In the genomic region with DNA sequence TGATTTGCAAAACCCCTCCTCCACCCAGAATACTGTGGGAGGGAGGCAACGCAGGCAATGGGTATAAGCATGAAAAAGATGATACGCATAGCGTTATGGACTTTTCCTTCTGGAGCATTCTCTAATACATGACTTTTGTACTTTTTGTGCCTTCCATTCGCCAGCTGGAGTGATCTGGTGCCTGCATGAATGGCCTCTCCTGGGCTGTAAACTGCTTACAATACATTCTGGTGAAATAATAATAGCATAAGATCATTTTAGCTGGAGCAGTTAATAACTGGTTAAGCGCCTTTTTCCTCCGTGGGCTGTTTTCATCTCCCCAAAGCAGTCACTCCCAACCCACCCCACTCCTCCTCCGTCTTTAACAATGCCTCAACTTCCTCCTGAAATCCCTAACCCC, we compare ENCODE assay signal across 9 mouse cellular contexts. TPM values are rescaled to one million over a fixed set of nuclear protein-coding genes. Genes with fewer than 3 reads are reported as not detected.
A peak's percentile ranks its signal among the peaks of the same experiment; 100 is the strongest.
DNase-seq lines count a peak whose midpoint lies in the region; ATAC-seq and TF ChIP-seq lines count a peak whose summit lies in the region.
"Had no signal": no experiment of that assay in that cellular context is flagged by ENCODE, and none has a peak within 500 bp of the region (broad histone marks: within the 10 kb centered on the region; RNA-seq: fewer than 3 reads in every experiment).

No protein-coding gene starts in this region.

- H3K4me1 ChIP-seq in heart, postnatal 0 days (ENCODE audit: control insufficient read depth, insufficient read depth): no peaks in the 10 kb centered on the region
- H3K4me1 ChIP-seq in heart, adult 2 months (ENCODE audit: control insufficient read depth, insufficient read depth, low read length): no peaks in the 10 kb centered on the region
- peaks cover 2% of the 10 kb centered on the region; the same call in 1 of the 2 replicates for H3K4me1 ChIP-seq in forebrain, embryonic 14.5 days (ENCODE audit: control insufficient read depth, insufficient read depth, low read length)
- no peaks in the 10 kb centered on the region for H3K4me1 ChIP-seq in liver, embryonic 15.5 days (replicated peaks)

- ATAC-seq in heart, postnatal 0 days (ENCODE audit: insufficient read depth, low read depth): no peak
- ATAC-seq in forebrain, embryonic 14.5 days: 0 out of 2 replicates have a peak, but pooled peaks have one; percentile 1
- no peak for ATAC-seq in liver, embryonic 15.5 days (ENCODE audit: insufficient read depth)

- 36% methylated on average over 7 of the region's 7 CpGs for WGBS in heart, postnatal 0 days
- WGBS in heart, adult 2 months: 36% methylated on average over 7 of the region's 7 CpGs
- 20% methylated on average over 7 of the region's 7 CpGs for WGBS in forebrain, embryonic 14.5 days
- 20% methylated on average over 7 of the region's 7 CpGs for WGBS in liver, embryonic 15.5 days (ENCODE audit: insufficient replicate concordance)

- no peak for TF ChIP-seq POLR2A in heart, adult 2 months (IDR thresholded peaks at IDR 0.05; ENCODE audit: insufficient read depth, low read depth, low read length)

- intact Hi-C loops in heart, adult 2 months (cut with DNase I): no loop called here

- no peaks in the 10 kb centered on the region for H3K79me2 ChIP-seq in heart, adult 2 months (replicated peaks; ENCODE audit: control insufficient read depth, insufficient read depth, low read length)

- peaks cover 50% of the 10 kb centered on the region for H3K27me3 ChIP-seq in heart, postnatal 0 days (ENCODE audit: control insufficient read depth, insufficient read depth, low read length)
- H3K27me3 ChIP-seq in heart, adult 2 months (ENCODE audit: control insufficient read depth, insufficient read depth, low read length): peaks cover 9% of the 10 kb centered on the region
- H3K27me3 ChIP-seq in forebrain, embryonic 14.5 days (replicated peaks; ENCODE audit: control insufficient read depth, insufficient read depth, low read length): no peaks in the 10 kb centered on the region
- H3K27me3 ChIP-seq in liver, embryonic 15.5 days: peaks cover 47% of the 10 kb centered on the region

- DNase-seq in heart, postnatal 0 days (ENCODE audit: low spot score): no peak
- no peak for DNase-seq in heart, adult 2 months
- DNase-seq in brain, adult 2 months (ENCODE audit: low read depth, low spot score): peak; percentile 57
- peak; percentile 19 for DNase-seq in forebrain, embryonic 14.5 days (ENCODE audit: low spot score)
- DNase-seq in ovary, postnatal 14 days (ENCODE audit: low spot score): no peak
- DNase-seq in cerebellum, postnatal 10 days: no peak
- DNase-seq in B cell, adult 2 months: no peak

- H3K4me3 ChIP-seq in heart, postnatal 0 days (ENCODE audit: low read depth, low read length): peak overlapping the region; percentile 55
- no peak overlapping the region for H3K4me3 ChIP-seq in heart, adult 2 months
- peak overlapping the region; percentile 65 for H3K4me3 ChIP-seq in forebrain, embryonic 14.5 days (ENCODE audit: low read depth, low read length)
- no peak overlapping the region for H3K4me3 ChIP-seq in liver, embryonic 15.5 days (replicated peaks)

- H3K9me3 ChIP-seq in heart, postnatal 0 days (replicated peaks; ENCODE audit: control insufficient read depth, low read length): no peaks in the 10 kb centered on the region
- H3K9me3 ChIP-seq in forebrain, embryonic 14.5 days (replicated peaks; ENCODE audit: control insufficient read depth, low read length): no peaks in the 10 kb centered on the region
- no peaks in the 10 kb centered on the region for H3K9me3 ChIP-seq in liver, embryonic 15.5 days (replicated peaks)

- peak overlapping the region; percentile 75 for H3K4me2 ChIP-seq in heart, postnatal 0 days (ENCODE audit: low read depth, low read length)
- peak overlapping the region; percentile 83 for H3K4me2 ChIP-seq in forebrain, embryonic 14.5 days (ENCODE audit: low read length)
- peak overlapping the region; percentile 55 for H3K4me2 ChIP-seq in liver, embryonic 15.5 days

- no peak for TF ChIP-seq CTCF in heart, postnatal 0 days (IDR thresholded peaks at IDR 0.05; ENCODE audit: low read depth)
- no peak for TF ChIP-seq CTCF in heart, adult 2 months (IDR thresholded peaks at IDR 0.05)

- 0 out of 2 replicates have a peak overlapping the region, but pooled peaks have one; percentile 29 for H3K9ac ChIP-seq in heart, postnatal 0 days (replicated peaks; ENCODE audit: low read depth, low read length)
- H3K9ac ChIP-seq in heart, adult 2 months (ENCODE audit: low read depth, low read length): no peak overlapping the region
- H3K9ac ChIP-seq in forebrain, embryonic 14.5 days (ENCODE audit: low read length): peak overlapping the region; percentile 80
- H3K9ac ChIP-seq in liver, embryonic 15.5 days: no peak overlapping the region

- no peak overlapping the region for H3K27ac ChIP-seq in heart, postnatal 0 days (ENCODE audit: low read depth)
- H3K27ac ChIP-seq in heart, adult 2 months: no peak overlapping the region
- H3K27ac ChIP-seq in forebrain, embryonic 14.5 days (ENCODE audit: low read depth, low read length): peak overlapping the region; percentile 74
- H3K27ac ChIP-seq in liver, embryonic 15.5 days (replicated peaks): no peak overlapping the region
- H3K27ac ChIP-seq: macrophage had no signal

- H3K36me3 ChIP-seq in heart, postnatal 0 days (replicated peaks; ENCODE audit: control insufficient read depth, insufficient read depth, low read length): no peaks in the 10 kb centered on the region
- H3K36me3 ChIP-seq in heart, adult 2 months (ENCODE audit: control insufficient read depth, insufficient read depth, low read length): no peaks in the 10 kb centered on the region
- H3K36me3 ChIP-seq in forebrain, embryonic 14.5 days (ENCODE audit: control insufficient read depth, insufficient read depth, low read length): no peaks in the 10 kb centered on the region
- H3K36me3 ChIP-seq in liver, embryonic 15.5 days (replicated peaks): no peaks in the 10 kb centered on the region

- no peak for TF ChIP-seq EP300 in heart, postnatal 0 days (IDR thresholded peaks at IDR 0.05; ENCODE audit: low read depth)
- no peak for TF ChIP-seq EP300 in heart, adult 2 months (IDR thresholded peaks at IDR 0.05; ENCODE audit: insufficient read depth, low read depth, low read length)

RNA-seq across cellular contexts. Expression of a gene that starts 0.5 kb away (rescaled TPM):
- total RNA-seq in heart, postnatal 0 days (2014; rRNA removed; ENCODE audit: low replicate concordance): not detected in 2 replicates
- 0.04 and 0.05 TPM in 2 replicates for polyA plus RNA-seq in heart, postnatal 0 days (2015; fragmentation: Nextera tagmentation; extraction: Ambion mirVana)
- not detected for total RNA-seq in heart, adult 2 months (2021)
- polyA plus RNA-seq in heart, adult 2 months (2012; rRNA removed): not detected in 2 replicates
- 49.0 and 59.1 TPM in 2 replicates for polyA plus RNA-seq in forebrain, embryonic 14.5 days (2014; fragmentation: Nextera tagmentation; extraction: Ambion mirVana)
- polyA plus RNA-seq in liver, embryonic 15.5 days (2015; fragmentation: Nextera tagmentation; extraction: Ambion mirVana): 0.03 TPM in 1 of 2 replicates, not detected in the other
- polyA plus RNA-seq: macrophage had no signal

Comparison
In these comparisons a context has a peak if more than half of its experiments do, and no peak if none do; other contexts are left out.
1. H3K4me3 ChIP-seq: peak in heart, postnatal 0 days (single experiment) and forebrain, embryonic 14.5 days (single experiment); none in heart, adult 2 months (single experiment) and liver, embryonic 15.5 days (single experiment).
2. H3K9ac ChIP-seq: peak in heart, postnatal 0 days (single experiment) and forebrain, embryonic 14.5 days (single experiment); none in heart, adult 2 months (single experiment) and liver, embryonic 15.5 days (single experiment).
3. DNase-seq: peak in brain, adult 2 months (single experiment) and forebrain, embryonic 14.5 days (single experiment); none in heart, postnatal 0 days (single experiment), heart, adult 2 months (0 of 2), ovary, postnatal 14 days (single experiment), cerebellum, postnatal 10 days (0 of 2) and B cell, adult 2 months (0 of 2).
4. RNA of a gene that starts 0.5 kb away (polyA plus RNA-seq): 49.0 to 59.1 TPM in forebrain, embryonic 14.5 days; 0.04 to 0.05 TPM in heart, postnatal 0 days, 0.03 TPM in liver, embryonic 15.5 days and not detected in heart, adult 2 months; every median in the first group is over 10 times any median in the second.
5. Peak in every context shown above with its lines, with median percentiles within 50 percentile points of each other: H3K4me2 ChIP-seq.